Mouse (Mus musculus) liver, embryonic 12.5 days (tissue): ENCODE data around the gene Il1rapl2. TPM values are rescaled to one million over a fixed set of nuclear protein-coding genes. Genes with fewer than 3 reads are reported as not detected.

ENCODE experiments used
- ATAC-seq: fragments of 200-750 bp; cut with Nextera tagmentation; 2 replicates; pipeline ENCODE4 v1.8.0; 2017; ENCODE audit warnings: moderate number of reproducible peaks, mild to moderate bottlenecking, moderate library complexity
- H3K27ac ChIP-seq: fragments of 300-500 bp; sonication (generic); 2 replicates; pipeline ENCODE4 v1.5.1; 2016; ENCODE audit warnings: mild to moderate bottlenecking
- H3K27me3 ChIP-seq: fragments of 300-500 bp; sonication (generic); replicated peaks from 2 replicates; pipeline ENCODE4 v1.6.1; 2016; ENCODE audit warnings: mild to moderate bottlenecking, moderate library complexity
- H3K36me3 ChIP-seq: fragments of 300-500 bp; sonication (generic); 2 replicates; pipeline ENCODE4 v1.6.1; 2016; ENCODE audit warnings: mild to moderate bottlenecking, moderate library complexity
- H3K4me1 ChIP-seq: fragments of 300-500 bp; sonication (generic); 2 replicates; pipeline ENCODE4 v1.6.1; 2016
- H3K4me2 ChIP-seq: fragments of 300-500 bp; sonication (generic); 2 replicates; pipeline ENCODE4 v1.6.1; 2016; ENCODE audit warnings: mild to moderate bottlenecking, moderate library complexity
- H3K4me3 ChIP-seq: fragments of 300-500 bp; sonication (generic); 2 replicates; pipeline ENCODE4 v1.5.1; 2016; ENCODE audit warnings: mild to moderate bottlenecking, moderate library complexity
- H3K9ac ChIP-seq: fragments of 300-500 bp; sonication (generic); 2 replicates; pipeline ENCODE4 v1.6.1; 2016; ENCODE audit warnings: mild to moderate bottlenecking, moderate library complexity
- H3K9me3 ChIP-seq: fragments of 300-500 bp; sonication (generic); replicated peaks from 2 replicates; pipeline ENCODE4 v1.6.1; 2016; ENCODE audit warnings: mild to moderate bottlenecking, moderate library complexity
- WGBS: fragments of 180-500 bp; shearing (Covaris S2); methylation state at CpG from one replicate; pipeline ENCODE4 v1.1.7; 2016; ENCODE audit not compliant: insufficient replicate concordance; 5-methylcytosine and 5-hydroxymethylcytosine counted together
- polyA plus RNA-seq: library from polyadenylated mRNA; unstranded; fragments of >200 nt; fragmentation: Nextera tagmentation; extraction: Ambion mirVana; gene quantifications from 2 replicates; pipeline ENCODE4 v1.2.1, GENCODE M21; 2016

Il1rapl2 gene
- polyA plus RNA-seq, 1 experiment from 2014 or later: not detected

DNA sequence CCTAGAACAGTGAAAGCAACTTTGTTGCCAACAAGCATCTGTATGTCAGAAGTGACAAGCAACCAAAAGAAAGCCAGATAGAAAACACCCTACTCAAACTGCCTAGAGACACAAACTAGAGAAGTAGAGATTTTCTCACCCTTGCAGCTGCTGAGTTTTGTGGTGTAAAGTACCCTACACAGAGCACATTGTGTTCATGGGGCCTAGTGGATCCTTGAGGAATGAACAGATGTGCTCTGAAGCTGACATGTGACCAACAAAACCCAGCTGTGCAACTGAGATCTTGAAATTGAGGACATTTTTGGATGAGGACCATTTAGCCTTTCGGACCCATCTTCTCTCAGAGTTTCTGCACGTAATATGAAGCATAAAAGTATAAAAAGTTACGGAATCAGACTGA is 1268.0 kb downstream of the Il1rapl2 start:
- Histone ChIP-seq H3K4me1 (no peaks in the 10 kb centered on the region), H3K4me2 (no peak overlapping the region), H3K27ac (no peak overlapping the region), H3K9me3 (no peaks in the 10 kb centered on the region), H3K9ac (no peak overlapping the region), H3K36me3 (no peaks in the 10 kb centered on the region), H3K27me3 (no peaks in the 10 kb centered on the region), H3K4me3 (no peak overlapping the region)
- 71% methylated on average over 3 of the region's 3 CpGs for WGBS
- no peak for ATAC-seq
